Mouse (Mus musculus) lung, adult 2 months (tissue): ENCODE data around the gene Nrp2. TPM values are rescaled to one million over a fixed set of nuclear protein-coding genes. Genes with fewer than 3 reads are reported as not detected.

Experiments used
- DNase-seq: peaks from one replicate; pipeline ENCODE4 v3.0.0; 2022
- H3K4me1 ChIP-seq: fragments of 200-500 bp; 2 replicates; pipeline ENCODE4 v1.6.1; 2011; ENCODE audit warnings: low read length; ENCODE audit not compliant: control insufficient read depth, insufficient read depth
- H3K4me3 ChIP-seq: fragments of 200-500 bp; replicated peaks from 2 replicates; pipeline ENCODE3; 2011; ENCODE audit warnings: low read depth, mild to moderate bottlenecking, control low read depth, low read length; ENCODE audit errors: extremely low read depth
- CTCF ChIP-seq: fragments of 200-500 bp; IDR thresholded peaks from 2 replicates; pipeline ENCODE4 v1.5.1; 2011; ENCODE audit warnings: mild to moderate bottlenecking, low read length, control low read depth; ENCODE audit not compliant: insufficient read depth
- POLR2A ChIP-seq: fragments of 200-500 bp; IDR thresholded peaks from 2 replicates; pipeline ENCODE4 v1.6.1; 2011; ENCODE audit warnings: low read depth, mild to moderate bottlenecking, control low read depth, low read length, borderline replicate concordance; ENCODE audit errors: extremely low read depth
- WGBS: fragments of 180-500 bp; shearing (Covaris S2); methylation state at CpG from one replicate; pipeline ENCODE4 v1.1.7; 2018; 5-methylcytosine and 5-hydroxymethylcytosine counted together
- polyA plus RNA-seq: library from polyadenylated mRNA; depleted of rRNA; stranded (reverse); fragments of >200 nt; gene quantifications from 2 replicates; pipeline ENCODE4 v1.2.3, GENCODE M21; 2012

Gene Nrp2
- polyA plus RNA-seq, 1 experiment, result 27.8 TPM

GRCm38 (mm10) chr1:62747421-62748111 lies 44.5 kb downstream of the Nrp2 start:
- Histone ChIP-seq H3K4me3 (no peak overlapping the region), H3K4me1 (peaks cover 6% of the 10 kb centered on the region; the same call in 1 of the 2 replicates)
- no peak for DNase-seq
- WGBS, result 19% methylated on average over 10 of the region's 10 CpGs
- TF ChIP-seq POLR2A, result no peak
- TF ChIP-seq CTCF, result no peak

GRCm38 (mm10) chr1:62748361-62748760 lies 45.3 kb downstream of the Nrp2 start:
- TF ChIP-seq POLR2A, result no peak
- TF ChIP-seq CTCF, result no peak
- WGBS, result 78% methylated on average over 3 of the region's 3 CpGs
- peaks cover 6% of the 10 kb centered on the region; the same call in 1 of the 2 replicates for H3K4me1 ChIP-seq

GRCm38 (mm10) chr1:62749716-62750115 lies 46.6 kb downstream of the Nrp2 start:
- peaks cover 6% of the 10 kb centered on the region; the same call in 1 of the 2 replicates for H3K4me1 ChIP-seq
- 89% methylated on average over 14 of the region's 14 CpGs for WGBS

More at GRCm38 (mm10) chr1:62748361-62748760, 45.3 kb downstream of the Nrp2 start:
- H3K4me3 ChIP-seq, result no peak overlapping the region
- no peak for DNase-seq

GRCm38 (mm10) chr1:62750408-62751008 lies 47.4 kb downstream of the Nrp2 start:
- Histone ChIP-seq H3K4me1 (peaks cover 6% of the 10 kb centered on the region; the same call in 1 of the 2 replicates), H3K4me3 (no peak overlapping the region)
- DNase-seq, result no peak
- WGBS, result 55% methylated on average over 5 of the region's 5 CpGs
- TF ChIP-seq POLR2A (no peak), CTCF (no peak)

More at GRCm38 (mm10) chr1:62749716-62750115, 46.6 kb downstream of the Nrp2 start:
- H3K4me3 ChIP-seq, result no peak overlapping the region
- DNase-seq, result no peak
- no peak for TF ChIP-seq POLR2A
- TF ChIP-seq CTCF, result no peak

- H3K4me3 ChIP-seq, result no peak overlapping the region
- DNase-seq, result no peak
- WGBS, result 30% methylated on average over 15 of the region's 15 CpGs
- peaks cover 6% of the 10 kb centered on the region; the same call in 1 of the 2 replicates for H3K4me1 ChIP-seq
- no peak for TF ChIP-seq CTCF
- TF ChIP-seq POLR2A, result no peak
These were observed 48.2 kb downstream of the Nrp2 start for GRCm38 (mm10) chr1:62751011-62752006.

GRCm38 (mm10) chr1:62752055-62752454 lies 49.0 kb downstream of the Nrp2 start:
- DNase-seq, result no peak
- Histone ChIP-seq H3K4me3 (no peak overlapping the region), H3K4me1 (peaks cover 6% of the 10 kb centered on the region; the same call in 1 of the 2 replicates)
- TF ChIP-seq CTCF (no peak), POLR2A (no peak)
- WGBS, result 91% methylated on average over 8 of the region's 8 CpGs

- Histone ChIP-seq H3K4me1 (peaks cover 4% of the 10 kb centered on the region; the same call in 1 of the 2 replicates), H3K4me3 (no peak overlapping the region)
- WGBS, result 73% methylated on average over 7 of the region's 7 CpGs
- no peak for TF ChIP-seq POLR2A
- no peak for TF ChIP-seq CTCF
- DNase-seq, result no peak
These were observed 49.7 kb downstream of the Nrp2 start for GRCm38 (mm10) chr1:62752661-62753333.

- H3K4me1 ChIP-seq, result 0 out of 2 replicates have a peak, but pooled peaks cover 3% of the 10 kb centered on the region
- no peak for TF ChIP-seq CTCF
- no peak for TF ChIP-seq POLR2A
- H3K4me3 ChIP-seq, result no peak overlapping the region
- no peak for DNase-seq
- 81% methylated on average over 8 of the region's 8 CpGs for WGBS
These were observed 51.2 kb downstream of the Nrp2 start for GRCm38 (mm10) chr1:62754066-62754835.
